Mouse (Mus musculus): ENCODE results near the gene Lman2l. TPM values are rescaled to one million over a fixed set of nuclear protein-coding genes. Genes with fewer than 3 reads are reported as not detected.

The Lman2l gene
- total and polyA plus RNA-seq, 3 experiments = 8.5 to 19.1 (median 8.8) TPM

DNA sequence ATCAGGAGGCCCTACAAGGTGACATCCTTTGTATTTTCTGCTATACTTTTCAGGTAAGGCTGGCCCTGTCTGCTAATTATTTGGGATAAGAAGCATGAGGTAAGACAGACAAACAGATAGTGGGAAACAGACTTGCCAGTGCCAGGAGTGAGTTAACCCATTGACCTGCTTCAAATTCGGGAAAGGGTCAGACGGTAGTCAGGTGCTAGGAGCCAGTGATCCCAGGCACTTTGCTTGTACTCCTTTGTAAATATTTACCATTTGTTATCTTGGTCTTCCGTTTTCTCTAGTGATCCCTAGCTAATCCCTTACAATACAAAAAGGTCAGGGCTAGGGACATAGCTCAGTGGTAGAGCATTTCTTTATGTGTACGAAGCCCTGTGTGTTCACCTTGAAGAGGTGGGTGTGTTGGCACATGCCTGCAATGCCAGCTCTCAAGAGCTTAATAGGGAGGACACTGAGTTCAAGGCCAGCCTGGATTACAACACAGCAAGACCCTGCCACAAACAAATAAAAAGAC is 20.6 kb upstream of the Lman2l start:
- Histone ChIP-seq H3K27ac (ENCODE audit: insufficient read depth, low read depth) (no peak overlapping the region), H3K4me3 (replicated peaks in 1 of 3; ENCODE audit: low read depth in 2 of 3, low read length in 2 of 3, poor library complexity in 1 of 3) (no peak overlapping the region), H3K4me2 (ENCODE audit: insufficient read depth, low read depth, poor library complexity, severe bottlenecking) (no peak overlapping the region), H3K79me2 (replicated peaks; ENCODE audit: control insufficient read depth, extremely low read depth, insufficient read depth, poor library complexity, severe bottlenecking) (no peaks in the 10 kb centered on the region), H3K36me3 (replicated peaks in 1 of 2; ENCODE audit: control insufficient read depth in 1 of 2, insufficient read depth in 1 of 2, low read length in 1 of 2) (no peaks in the 10 kb centered on the region), H3K27me3 (replicated peaks) (no peaks in the 10 kb centered on the region), H3K4me1 (ENCODE audit: control insufficient read depth in 1 of 2, insufficient read depth in 2 of 2) (peaks cover 10 to 21% of the 10 kb centered on the region in 2 experiments), H3K9ac (ENCODE audit: insufficient read depth, low read depth) (no peak overlapping the region), H3K9me3 (replicated peaks; ENCODE audit: low read length) (no peaks in the 10 kb centered on the region)
- no peak for DNase-seq (ENCODE audit: extremely low read depth)
- dilution Hi-C loops (cut with MboI; ENCODE audit: extremely low pct_ligation_motif_present, extremely low pct_unique_long_range_greater_than_20kb, low sequenced_read_pairs) (no loop called here), in situ Hi-C loops (cut with MboI; ENCODE audit: low pct_ligation_motif_present, low pct_unique_long_range_greater_than_20kb, low sequenced_read_pairs) (no loop called here)
- TF ChIP-seq UBTF (IDR thresholded peaks at IDR 0.05; ENCODE audit: low read depth, low read length) = no peak
- TF ChIP-seq MAFK (IDR thresholded peaks at IDR 0.05; ENCODE audit: insufficient replicate concordance, low read length) = no peak
- no peak for TF ChIP-seq MYC (IDR thresholded peaks at IDR 0.05; ENCODE audit: low read depth, low read length)
- TF ChIP-seq SMC3 (IDR thresholded peaks at IDR 0.05; ENCODE audit: low read depth, low read length) = no peak
- no peak for TF ChIP-seq POLR2A (IDR thresholded peaks at IDR 0.05; ENCODE audit: low read depth, low read length)
- no peak for TF ChIP-seq MXI1 (IDR thresholded peaks at IDR 0.05; ENCODE audit: low read depth, low read length)
- TF ChIP-seq USF2 (conservative IDR thresholded peaks at IDR 0.05; ENCODE audit: low read depth, low read length) = no peak
- TF ChIP-seq ZMIZ1 (IDR thresholded peaks at IDR 0.05; ENCODE audit: low read depth, low read length) = no peak
- TF ChIP-seq JUN (IDR thresholded peaks at IDR 0.05; ENCODE audit: insufficient read depth, low read depth, low read length) = no peak
- TF ChIP-seq PAX5 (IDR thresholded peaks at IDR 0.05; ENCODE audit: low read length) = no peak
- TF ChIP-seq E2F4 (IDR thresholded peaks at IDR 0.05; ENCODE audit: insufficient replicate concordance, low read depth, low read length) = no peak
- no peak for TF ChIP-seq MEF2A (IDR thresholded peaks at IDR 0.05; ENCODE audit: borderline replicate concordance, low read depth, low read length)
- no peak for TF ChIP-seq EP300 (IDR thresholded peaks at IDR 0.05; ENCODE audit: low read length)
- TF ChIP-seq TBP (conservative IDR thresholded peaks at IDR 0.05; ENCODE audit: low read depth, low read length) = no peak

DNA sequence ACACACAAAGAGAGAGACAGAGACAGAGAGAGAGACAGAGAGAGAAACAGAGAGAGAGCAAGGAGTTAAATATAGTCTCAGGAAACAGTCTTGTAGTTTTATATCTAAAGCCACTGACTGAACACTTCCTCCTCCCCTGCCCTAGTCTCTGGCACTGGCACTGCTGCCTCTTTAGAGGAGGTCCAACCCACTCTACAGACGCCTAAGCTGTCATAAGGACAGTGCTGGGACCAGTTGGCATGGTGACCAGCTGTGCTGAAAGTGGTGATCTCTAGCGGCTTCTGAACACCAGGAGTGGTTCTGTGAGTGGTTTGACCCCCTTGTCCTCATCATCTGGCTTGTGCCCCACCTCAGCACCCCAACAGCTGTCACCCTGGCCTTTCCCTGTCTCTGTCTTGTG is 16.8 kb upstream of the Lman2l start:
- no peak for TF ChIP-seq SMC3 (IDR thresholded peaks at IDR 0.05; ENCODE audit: low read depth, low read length)
- TF ChIP-seq USF1 (IDR thresholded peaks at IDR 0.05; ENCODE audit: low read depth, low read length) = no peak
- no peak for TF ChIP-seq MYC (IDR thresholded peaks at IDR 0.05; ENCODE audit: low read depth, low read length)
- no peak for TF ChIP-seq TBP (conservative IDR thresholded peaks at IDR 0.05; ENCODE audit: low read depth, low read length)
- TF ChIP-seq ETS1 (conservative IDR thresholded peaks at IDR 0.05; ENCODE audit: low read depth, low read length) = no peak
- no peak for TF ChIP-seq NELFE (IDR thresholded peaks at IDR 0.05; ENCODE audit: low read depth, low read length)
- no peak for TF ChIP-seq MAFK (IDR thresholded peaks at IDR 0.05; ENCODE audit: insufficient replicate concordance, low read length)
- no peak for TF ChIP-seq TCF12 (IDR thresholded peaks at IDR 0.05; ENCODE audit: low read depth, low read length)
- TF ChIP-seq GABPA (IDR thresholded peaks at IDR 0.05; ENCODE audit: insufficient replicate concordance, low read depth, low read length) = no peak
- Histone ChIP-seq H3K4me2 (ENCODE audit: insufficient read depth, low read depth, poor library complexity, severe bottlenecking) (no peak overlapping the region), H3K4me1 (ENCODE audit: control insufficient read depth in 1 of 2, insufficient read depth in 2 of 2) (peaks cover 0 to 8% of the 10 kb centered on the region in 2 experiments; a peak in 3 of 4 replicates), H3K27me3 (replicated peaks) (no peaks in the 10 kb centered on the region), H3K9ac (ENCODE audit: insufficient read depth, low read depth) (no peak overlapping the region), H3K36me3 (replicated peaks in 1 of 2; ENCODE audit: control insufficient read depth in 1 of 2, insufficient read depth in 1 of 2, low read length in 1 of 2) (no peaks in the 10 kb centered on the region), H3K4me3 (replicated peaks in 1 of 3; ENCODE audit: low read depth in 2 of 3, low read length in 2 of 3, poor library complexity in 1 of 3) (no peak overlapping the region), H3K27ac (ENCODE audit: insufficient read depth, low read depth) (no peak overlapping the region), H3K79me2 (replicated peaks; ENCODE audit: control insufficient read depth, extremely low read depth, insufficient read depth, poor library complexity, severe bottlenecking) (no peaks in the 10 kb centered on the region), H3K9me3 (replicated peaks; ENCODE audit: low read length) (no peaks in the 10 kb centered on the region)
- dilution Hi-C loops (cut with MboI; ENCODE audit: extremely low pct_ligation_motif_present, extremely low pct_unique_long_range_greater_than_20kb, low sequenced_read_pairs) (no loop called here), in situ Hi-C loops (cut with MboI; ENCODE audit: low pct_ligation_motif_present, low pct_unique_long_range_greater_than_20kb, low sequenced_read_pairs) (no loop called here)
- no peak for DNase-seq (ENCODE audit: extremely low read depth)
